Mouse (Mus musculus): ENCODE results near the gene Gm11127.

DNA sequence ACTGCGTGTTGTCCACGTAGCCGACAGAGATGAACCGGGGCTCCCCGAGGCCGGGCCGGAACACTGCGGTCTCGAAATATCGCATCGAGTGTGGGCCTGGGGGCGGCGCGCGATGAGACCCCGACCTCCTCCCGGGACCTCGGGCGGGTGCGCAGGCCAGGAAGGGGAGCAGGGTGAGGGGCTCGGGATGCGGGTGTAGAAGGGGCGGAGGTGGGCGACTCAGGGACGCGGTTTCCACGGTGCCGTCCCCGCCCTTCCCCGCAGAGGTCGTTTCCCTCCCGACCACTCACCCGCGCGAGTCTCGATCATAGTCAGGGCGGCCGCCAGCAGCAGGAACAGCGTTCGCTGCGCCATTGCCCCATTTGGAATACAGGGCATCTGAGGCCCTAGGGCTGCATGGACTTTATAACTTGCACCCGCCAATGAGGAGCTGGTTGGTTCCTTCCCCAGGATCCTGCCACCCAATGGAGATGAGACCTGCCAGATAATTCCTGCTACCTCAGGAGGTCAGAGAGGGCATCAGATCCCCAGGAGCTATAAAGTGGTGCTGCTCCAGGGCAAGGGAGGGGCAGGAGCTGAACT is 25.8 kb upstream of the Gm11127 start:
- no peak for TF ChIP-seq TAL1 (IDR thresholded peaks at IDR 0.05; ENCODE audit: low read length)
- TF ChIP-seq GATA1 (IDR thresholded peaks at IDR 0.05; ENCODE audit: low read length): no peak

All from erythroblast, embryonic 14.5 days (primary cell).